Mouse (Mus musculus) embryonic facial prominence, embryonic 10.5 days (tissue): ENCODE data around the gene Gm27029. TPM values are rescaled to one million over a fixed set of nuclear protein-coding genes. Genes with fewer than 3 reads are reported as not detected.

Source experiments
- DNase-seq: peaks from one replicate; pipeline ENCODE4 v3.0.0-alpha.2; 2017; ENCODE audit warnings: low spot score
- H3K27ac ChIP-seq: fragments of 300-500 bp; sonication (generic); replicated peaks from 2 replicates; pipeline ENCODE4 v1.5.1; 2016; ENCODE audit warnings: mild to moderate bottlenecking
- H3K27me3 ChIP-seq: fragments of 300-500 bp; sonication (generic); replicated peaks from 2 replicates; pipeline ENCODE4 v1.6.1; 2016; ENCODE audit warnings: low read depth, mild to moderate bottlenecking; ENCODE audit not compliant: poor library complexity, severe bottlenecking
- H3K36me3 ChIP-seq: fragments of 300-500 bp; sonication (generic); replicated peaks from 2 replicates; pipeline ENCODE4 v1.6.1; 2016; ENCODE audit warnings: mild to moderate bottlenecking, moderate library complexity
- H3K4me1 ChIP-seq: fragments of 300-500 bp; sonication (generic); 2 replicates; pipeline ENCODE4 v1.6.1; 2016
- H3K4me3 ChIP-seq: fragments of 300-500 bp; sonication (generic); 2 replicates; pipeline ENCODE4 v1.5.1; 2016; ENCODE audit warnings: mild to moderate bottlenecking, moderate library complexity
- H3K9me3 ChIP-seq: fragments of 300-500 bp; sonication (generic); 2 replicates; pipeline ENCODE4 v1.6.1; 2016; ENCODE audit warnings: mild to moderate bottlenecking
- WGBS: fragments of 180-500 bp; shearing (Covaris S2); methylation state at CpG from one replicate; pipeline ENCODE4 v1.1.7; 2016; 5-methylcytosine and 5-hydroxymethylcytosine counted together
- polyA plus RNA-seq: library from polyadenylated mRNA; unstranded; fragments of >200 nt; fragmentation: Nextera tagmentation; extraction: Ambion mirVana; gene quantifications from 2 replicates; pipeline ENCODE4 v1.2.1, GENCODE M21; 2016

Gene Gm27029
- polyA plus RNA-seq, 1 experiment from 2014 or later = 13.1 TPM

- Histone ChIP-seq H3K27me3 (peaks cover 29% of the 10 kb centered on the region), H3K9me3 (no peaks in the 10 kb centered on the region), H3K36me3 (peaks cover 17% of the 10 kb centered on the region), H3K4me3 (peak overlapping the region; percentile 83), H3K27ac (peak overlapping the region; percentile 78), H3K4me1 (peaks cover 79% of the 10 kb centered on the region)
- DNase-seq = peak; percentile 72
- WGBS = under 1% methylated on average over 51 of the region's 51 CpGs
Measured at GRCm38 (mm10) chr11:101465101-101465868, 40.7 kb upstream of the Gm27029 start.

GRCm38 (mm10) chr11:101464211-101465100, 39.9 kb upstream of the Gm27029 start, which contains the start of gene Rnd2:
Gene Rnd2 (plus strand): TSS chr11:101464999.
- H3K27me3 ChIP-seq = peaks cover 22% of the 10 kb centered on the region
- peak within 1 kb of the TSS; percentile 78 for H3K27ac ChIP-seq
- peak within 1 kb of the TSS; percentile 83 for H3K4me3 ChIP-seq
- H3K9me3 ChIP-seq = no peaks in the 10 kb centered on the region
- H3K4me1 ChIP-seq = peaks cover 82% of the 10 kb centered on the region
- peaks cover 25% of the 10 kb centered on the region for H3K36me3 ChIP-seq
- 6% methylated on average over 12 of the region's 12 CpGs for WGBS
- peak; percentile 45 for DNase-seq

GRCm38 (mm10) chr11:101462583-101463440, 38.2 kb upstream of the Gm27029 start:
- Histone ChIP-seq H3K9me3 (no peaks in the 10 kb centered on the region), H3K27me3 (peaks cover 11% of the 10 kb centered on the region), H3K4me1 (peaks cover 82% of the 10 kb centered on the region), H3K4me3 (peak overlapping the region; percentile 19; the same call in 1 of the 2 replicates), H3K36me3 (peaks cover 33% of the 10 kb centered on the region), H3K27ac (peak overlapping the region; percentile 60)
- WGBS = 33% methylated on average over 13 of the region's 13 CpGs
- DNase-seq = peak; percentile 53

GRCm38 (mm10) chr11:101462141-101462540, 37.5 kb upstream of the Gm27029 start:
- Histone ChIP-seq H3K36me3 (peaks cover 37% of the 10 kb centered on the region), H3K4me1 (peaks cover 79% of the 10 kb centered on the region), H3K27ac (peak overlapping the region; percentile 60), H3K27me3 (peaks cover 8% of the 10 kb centered on the region), H3K4me3 (peak overlapping the region; percentile 19; the same call in 1 of the 2 replicates), H3K9me3 (no peaks in the 10 kb centered on the region)
- 85% methylated on average over 14 of the region's 14 CpGs for WGBS
- no peak for DNase-seq

GRCm38 (mm10) chr11:101460321-101460720, 35.7 kb upstream of the Gm27029 start:
- no peak for DNase-seq
- Histone ChIP-seq H3K27ac (peak overlapping the region; percentile 65), H3K9me3 (no peaks in the 10 kb centered on the region), H3K4me1 (peaks cover 68% of the 10 kb centered on the region), H3K4me3 (0 out of 2 replicates have a peak overlapping the region, but pooled peaks have one; percentile 16), H3K27me3 (no peaks in the 10 kb centered on the region), H3K36me3 (peaks cover 37% of the 10 kb centered on the region)
- 84% methylated on average over 15 of the region's 15 CpGs for WGBS

- Histone ChIP-seq H3K9me3 (no peaks in the 10 kb centered on the region), H3K27me3 (no peaks in the 10 kb centered on the region), H3K36me3 (peaks cover 37% of the 10 kb centered on the region), H3K27ac (peak overlapping the region; percentile 65), H3K4me3 (0 out of 2 replicates have a peak overlapping the region, but pooled peaks have one; percentile 16), H3K4me1 (peaks cover 68% of the 10 kb centered on the region)
- WGBS = 27% methylated on average over 6 of the region's 6 CpGs
- no peak for DNase-seq
Measured at GRCm38 (mm10) chr11:101459716-101460115, 35.1 kb upstream of the Gm27029 start.

GRCm38 (mm10) chr11:101458217-101458616, 33.6 kb upstream of the Gm27029 start:
- Histone ChIP-seq H3K9me3 (no peaks in the 10 kb centered on the region), H3K27me3 (no peaks in the 10 kb centered on the region), H3K27ac (no peak overlapping the region), H3K4me1 (peaks cover 57% of the 10 kb centered on the region), H3K36me3 (peaks cover 37% of the 10 kb centered on the region), H3K4me3 (no peak overlapping the region)
- 78% methylated on average over 12 of the region's 12 CpGs for WGBS
- DNase-seq = no peak

GRCm38 (mm10) chr11:101457631-101458030, 33.0 kb upstream of the Gm27029 start:
- 85% methylated on average over 9 of the region's 9 CpGs for WGBS
- H3K4me1 ChIP-seq = peaks cover 51% of the 10 kb centered on the region

GRCm38 (mm10) chr11:101455627-101456026, 31.0 kb upstream of the Gm27029 start:
- WGBS = 87% methylated on average over 7 of the region's 7 CpGs
- peaks cover 23% of the 10 kb centered on the region for H3K36me3 ChIP-seq
- H3K4me3 ChIP-seq = no peak overlapping the region
- no peak for DNase-seq
- H3K9me3 ChIP-seq = no peaks in the 10 kb centered on the region
- no peaks in the 10 kb centered on the region for H3K27me3 ChIP-seq
- H3K4me1 ChIP-seq = peaks cover 40% of the 10 kb centered on the region
- no peak overlapping the region for H3K27ac ChIP-seq

More at GRCm38 (mm10) chr11:101457631-101458030, 33.0 kb upstream of the Gm27029 start:
- H3K4me3 ChIP-seq = no peak overlapping the region
- H3K36me3 ChIP-seq = peaks cover 37% of the 10 kb centered on the region
- H3K9me3 ChIP-seq = no peaks in the 10 kb centered on the region
- DNase-seq = no peak
- H3K27me3 ChIP-seq = no peaks in the 10 kb centered on the region
- H3K27ac ChIP-seq = no peak overlapping the region

- H3K4me3 ChIP-seq = no peak overlapping the region
- 33% methylated on average over 6 of the region's 6 CpGs for WGBS
- no peaks in the 10 kb centered on the region for H3K27me3 ChIP-seq
- no peak for DNase-seq
- peaks cover 32% of the 10 kb centered on the region for H3K4me1 ChIP-seq
- H3K27ac ChIP-seq = no peak overlapping the region
- peaks cover 14% of the 10 kb centered on the region for H3K36me3 ChIP-seq
- H3K9me3 ChIP-seq = no peaks in the 10 kb centered on the region
Measured at GRCm38 (mm10) chr11:101454702-101455101, 30.1 kb upstream of the Gm27029 start.

GRCm38 (mm10) chr11:101452093-101452774, 27.6 kb upstream of the Gm27029 start:
- Histone ChIP-seq H3K27ac (no peak overlapping the region), H3K27me3 (no peaks in the 10 kb centered on the region), H3K36me3 (no peaks in the 10 kb centered on the region), H3K4me3 (no peak overlapping the region), H3K9me3 (no peaks in the 10 kb centered on the region), H3K4me1 (peaks cover 19% of the 10 kb centered on the region)
- 78% methylated on average over 10 of the region's 10 CpGs for whole genome bisulfite sequencing
- DNase-seq = no peak
